Mouse (Mus musculus) erythroid progenitor cell, adult 5-6 weeks (primary cell): Measurements from ENCODE around the gene Hs3st6. TPM values are rescaled to one million over a fixed set of nuclear protein-coding genes. Genes with fewer than 3 reads are reported as not detected.

Experiments
- total RNA-seq, 2 experiments: library from RNA; stranded (forward) in 1 of 2; stranded (reverse) in 1 of 2; fragments of 150-400 nt in 1 of 2; fragments of 186-747, 209-891 nt in 1 of 2; gene quantifications; 2 replicates each; pipeline versions ENCODE4 v1.2.3 to v1.2.4; 2015 to 2017; ENCODE audit warnings: low replicate concordance in 2 of 2

Gene Hs3st6
- total RNA-seq, 2 experiments from 2014 or later, result not detected

Other genes starting within 250 kb of the Hs3st6 start
- 49.0 and 54.1 TPM in 2 replicates for gene Traf7, start 225.1 kb upstream of the Hs3st6 start, total RNA-seq (2015; ENCODE audit: low replicate concordance)
- gene Traf7, start 225.1 kb upstream of the Hs3st6 start, total RNA-seq (2017; ENCODE audit: low replicate concordance), result 73.9 and 83.1 TPM in 2 replicates
- 1.1 TPM in 1 of 2 replicates, not detected in the other for gene Rab26, start 218.8 kb upstream of the Hs3st6 start, total RNA-seq (2015; ENCODE audit: low replicate concordance)
- gene Rab26, start 218.8 kb upstream of the Hs3st6 start, total RNA-seq (2017; ENCODE audit: low replicate concordance), result not detected in 2 replicates
- 11.3 and 11.9 TPM in 2 replicates for gene Pkd1, start 203.2 kb upstream of the Hs3st6 start, total RNA-seq (2015; ENCODE audit: low replicate concordance)
- gene Pkd1, start 203.2 kb upstream of the Hs3st6 start, total RNA-seq (2017; ENCODE audit: low replicate concordance), result 11.7 and 22.5 TPM in 2 replicates
- gene Tsc2, start 120.4 kb upstream of the Hs3st6 start, total RNA-seq (2015; ENCODE audit: low replicate concordance), result 49.0 and 56.6 TPM in 2 replicates
- gene Tsc2, start 120.4 kb upstream of the Hs3st6 start, total RNA-seq (2017; ENCODE audit: low replicate concordance), result 13.5 and 28.4 TPM in 2 replicates
- gene Nthl1, start 120.3 kb upstream of the Hs3st6 start, total RNA-seq (2015; ENCODE audit: low replicate concordance), result not detected in 2 replicates
- 0.39 and 1.1 TPM in 2 replicates for gene Nthl1, start 120.3 kb upstream of the Hs3st6 start, total RNA-seq (2017; ENCODE audit: low replicate concordance)
- gene Slc9a3r2, start 102.7 kb upstream of the Hs3st6 start, total RNA-seq (2015; ENCODE audit: low replicate concordance), result 0.84 TPM in 1 of 2 replicates, not detected in the other
- gene Slc9a3r2, start 102.7 kb upstream of the Hs3st6 start, total RNA-seq (2017; ENCODE audit: low replicate concordance), result not detected in 2 replicates
- not detected in 2 replicates for gene Npw, start 94.5 kb upstream of the Hs3st6 start, total RNA-seq (2015; ENCODE audit: low replicate concordance)
- gene Npw, start 94.5 kb upstream of the Hs3st6 start, total RNA-seq (2017; ENCODE audit: low replicate concordance), result not detected in 2 replicates
- 13.4 and 18.4 TPM in 2 replicates for gene Zfp598, start 83.3 kb upstream of the Hs3st6 start, total RNA-seq (2015; ENCODE audit: low replicate concordance)
- gene Zfp598, start 83.3 kb upstream of the Hs3st6 start, total RNA-seq (2017; ENCODE audit: low replicate concordance), result 9.2 and 12.0 TPM in 2 replicates
- gene Syngr3, start 63.0 kb upstream of the Hs3st6 start, total RNA-seq (2015; ENCODE audit: low replicate concordance), result not detected in 2 replicates
- gene Syngr3, start 63.0 kb upstream of the Hs3st6 start, total RNA-seq (2017; ENCODE audit: low replicate concordance), result not detected in 2 replicates
- gene Gfer, start 56.8 kb upstream of the Hs3st6 start, total RNA-seq (2015; ENCODE audit: low replicate concordance), result 9.6 and 15.9 TPM in 2 replicates
- 14.0 and 15.7 TPM in 2 replicates for gene Gfer, start 56.8 kb upstream of the Hs3st6 start, total RNA-seq (2017; ENCODE audit: low replicate concordance)
- gene Noxo1, start 56.8 kb upstream of the Hs3st6 start, total RNA-seq (2015; ENCODE audit: low replicate concordance), result not detected in 2 replicates
- gene Noxo1, start 56.8 kb upstream of the Hs3st6 start, total RNA-seq (2017; ENCODE audit: low replicate concordance), result not detected in 2 replicates
- gene Tbl3, start 45.3 kb upstream of the Hs3st6 start, total RNA-seq (2015; ENCODE audit: low replicate concordance), result 5.8 and 10.1 TPM in 2 replicates
- 4.8 and 9.0 TPM in 2 replicates for gene Tbl3, start 45.3 kb upstream of the Hs3st6 start, total RNA-seq (2017; ENCODE audit: low replicate concordance)
- not detected in 2 replicates for gene Rnf151, start 34.9 kb upstream of the Hs3st6 start, total RNA-seq (2015; ENCODE audit: low replicate concordance)
- gene Rnf151, start 34.9 kb upstream of the Hs3st6 start, total RNA-seq (2017; ENCODE audit: low replicate concordance), result not detected in 2 replicates
- gene Rps2, start 34.9 kb upstream of the Hs3st6 start, total RNA-seq (2015; ENCODE audit: low replicate concordance), result 1,299 and 1,601 TPM in 2 replicates
- 315 and 526 TPM in 2 replicates for gene Rps2, start 34.9 kb upstream of the Hs3st6 start, total RNA-seq (2017; ENCODE audit: low replicate concordance)
- gene Ndufb10, start 28.5 kb upstream of the Hs3st6 start, total RNA-seq (2015; ENCODE audit: low replicate concordance), result 178 and 200 TPM in 2 replicates
- 84.0 and 122 TPM in 2 replicates for gene Ndufb10, start 28.5 kb upstream of the Hs3st6 start, total RNA-seq (2017; ENCODE audit: low replicate concordance)
- not detected in 2 replicates for gene Rpl3l, start 25.2 kb upstream of the Hs3st6 start, total RNA-seq (2015; ENCODE audit: low replicate concordance)
- gene Rpl3l, start 25.2 kb upstream of the Hs3st6 start, total RNA-seq (2017; ENCODE audit: low replicate concordance), result not detected in 2 replicates
- 108 and 112 TPM in 2 replicates for gene Msrb1, start 16.3 kb upstream of the Hs3st6 start, total RNA-seq (2015; ENCODE audit: low replicate concordance)
- 29.5 and 61.6 TPM in 2 replicates for gene Msrb1, start 16.3 kb upstream of the Hs3st6 start, total RNA-seq (2017; ENCODE audit: low replicate concordance)
- not detected in 2 replicates for gene Meiob, start 51.3 kb downstream of the Hs3st6 start, total RNA-seq (2015; ENCODE audit: low replicate concordance)
- not detected in 2 replicates for gene Meiob, start 51.3 kb downstream of the Hs3st6 start, total RNA-seq (2017; ENCODE audit: low replicate concordance)
- gene Hagh, start 87.2 kb downstream of the Hs3st6 start, total RNA-seq (2015; ENCODE audit: low replicate concordance), result 350 and 357 TPM in 2 replicates
- gene Hagh, start 87.2 kb downstream of the Hs3st6 start, total RNA-seq (2017; ENCODE audit: low replicate concordance), result 157 and 279 TPM in 2 replicates
- 50.5 and 87.6 TPM in 2 replicates for gene Fahd1, start 97.4 kb downstream of the Hs3st6 start, total RNA-seq (2015; ENCODE audit: low replicate concordance)
- 73.2 and 83.4 TPM in 2 replicates for gene Fahd1, start 97.4 kb downstream of the Hs3st6 start, total RNA-seq (2017; ENCODE audit: low replicate concordance)
- gene Igfals, start 113.0 kb downstream of the Hs3st6 start, total RNA-seq (2015; ENCODE audit: low replicate concordance), result 0.84 TPM in 1 of 2 replicates, not detected in the other
- gene Igfals, start 113.0 kb downstream of the Hs3st6 start, total RNA-seq (2017; ENCODE audit: low replicate concordance), result not detected in 2 replicates
- gene Nubp2, start 133.4 kb downstream of the Hs3st6 start, total RNA-seq (2015; ENCODE audit: low replicate concordance), result 31.9 and 50.8 TPM in 2 replicates
- 35.0 and 44.1 TPM in 2 replicates for gene Nubp2, start 133.4 kb downstream of the Hs3st6 start, total RNA-seq (2017; ENCODE audit: low replicate concordance)
- 84.0 and 90.5 TPM in 2 replicates for gene Spsb3, start 133.7 kb downstream of the Hs3st6 start, total RNA-seq (2015; ENCODE audit: low replicate concordance)
- 47.5 and 65.7 TPM in 2 replicates for gene Spsb3, start 133.7 kb downstream of the Hs3st6 start, total RNA-seq (2017; ENCODE audit: low replicate concordance)
- gene Eme2, start 142.1 kb downstream of the Hs3st6 start, total RNA-seq (2015; ENCODE audit: low replicate concordance), result 6.3 and 14.4 TPM in 2 replicates
- gene Eme2, start 142.1 kb downstream of the Hs3st6 start, total RNA-seq (2017; ENCODE audit: low replicate concordance), result 12.7 and 24.5 TPM in 2 replicates
- gene Mrps34, start 142.1 kb downstream of the Hs3st6 start, total RNA-seq (2015; ENCODE audit: low replicate concordance), result 8.3 and 9.6 TPM in 2 replicates
- 9.1 and 19.4 TPM in 2 replicates for gene Mrps34, start 142.1 kb downstream of the Hs3st6 start, total RNA-seq (2017; ENCODE audit: low replicate concordance)
- gene Nme3, start 143.5 kb downstream of the Hs3st6 start, total RNA-seq (2015; ENCODE audit: low replicate concordance), result 151 and 169 TPM in 2 replicates
- 95.5 and 101 TPM in 2 replicates for gene Nme3, start 143.5 kb downstream of the Hs3st6 start, total RNA-seq (2017; ENCODE audit: low replicate concordance)
- 132 and 177 TPM in 2 replicates for gene Mapk8ip3, start 184.0 kb downstream of the Hs3st6 start, total RNA-seq (2015; ENCODE audit: low replicate concordance)
- 264 and 268 TPM in 2 replicates for gene Mapk8ip3, start 184.0 kb downstream of the Hs3st6 start, total RNA-seq (2017; ENCODE audit: low replicate concordance)
- gene Jpt2, start 207.7 kb downstream of the Hs3st6 start, total RNA-seq (2015; ENCODE audit: low replicate concordance), result 33.2 and 39.0 TPM in 2 replicates
- gene Jpt2, start 207.7 kb downstream of the Hs3st6 start, total RNA-seq (2017; ENCODE audit: low replicate concordance), result 21.4 and 25.6 TPM in 2 replicates